Mouse (Mus musculus): Measurements from ENCODE around the gene Gm3752.
"Not testable (repeated sequence)": the region's sequence is repeated elsewhere in the genome, so short reads cannot be mapped to it uniquely, and the experiment has no call there.

Gm3752 gene

DNA sequence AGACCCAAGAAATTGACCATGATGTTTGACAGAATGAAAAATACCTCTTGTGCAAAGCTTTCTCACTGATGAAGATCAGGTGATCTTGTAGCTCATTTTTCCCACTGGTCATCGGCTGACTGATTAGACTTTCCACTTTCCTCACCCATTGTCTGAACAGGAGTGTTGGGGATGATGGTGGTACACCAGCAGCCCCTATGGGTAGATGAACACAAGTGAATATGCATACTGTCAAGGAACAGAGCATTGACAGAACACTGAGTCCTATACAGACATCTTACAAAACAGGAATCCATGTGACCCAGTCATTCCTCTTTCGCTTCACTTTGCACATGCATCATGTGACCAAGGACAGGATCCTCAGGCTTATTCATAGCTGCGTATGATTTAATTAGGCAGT is at the start of gene Gm3752:
Gene Gm3752 (minus strand): TSS at position 101 of the 400 bp plus-strand sequence.
- not testable (repeated sequence) for DNase-seq

DNA sequence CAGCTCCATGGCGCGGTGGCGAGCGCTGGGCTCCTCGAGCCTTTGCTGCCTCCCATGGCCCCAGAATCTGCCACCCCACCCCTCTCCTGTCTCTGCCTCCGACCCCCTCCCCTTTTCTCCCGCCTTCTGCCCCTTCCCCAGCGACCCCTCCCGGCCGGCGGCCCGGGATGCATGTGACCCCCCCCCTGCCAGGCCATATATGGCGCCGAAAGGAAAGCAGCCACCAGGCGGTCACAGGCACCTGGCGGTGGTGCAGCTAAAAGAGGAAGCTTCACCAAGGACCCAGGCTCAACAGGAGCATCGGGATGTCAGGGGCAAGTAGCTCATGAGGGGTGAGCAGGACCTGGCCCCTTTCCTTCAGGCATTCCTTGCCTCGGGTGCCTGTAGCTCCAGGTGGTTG is 5.2 kb upstream of the Gm3752 start:
- peak; percentile 1 for DNase-seq

DNA sequence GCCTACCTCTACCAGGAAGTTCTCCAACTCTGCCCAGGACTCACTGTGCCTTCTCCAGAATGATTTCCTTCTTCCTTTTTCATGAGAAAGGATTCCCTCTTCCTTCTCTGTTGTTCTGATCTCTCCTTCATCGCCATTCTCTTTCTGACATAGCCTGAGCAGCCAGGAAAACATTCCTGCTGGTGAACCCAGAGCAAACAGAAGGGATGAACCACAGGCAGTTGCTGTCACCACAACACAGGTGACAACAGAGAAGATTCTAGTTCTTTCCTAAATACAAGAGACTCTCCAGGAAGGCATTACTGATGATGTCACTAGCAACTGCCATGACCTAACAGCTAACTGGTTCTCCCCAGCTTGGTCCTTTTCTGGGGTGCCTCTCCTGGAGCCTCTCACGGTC is 32.7 kb downstream of the Gm3752 start, which contains the start of gene Gm3755:
Gene Gm3755 (minus strand): TSS at position 101 of the 400 bp plus-strand sequence.
- DNase-seq, result not testable (repeated sequence)

DNA sequence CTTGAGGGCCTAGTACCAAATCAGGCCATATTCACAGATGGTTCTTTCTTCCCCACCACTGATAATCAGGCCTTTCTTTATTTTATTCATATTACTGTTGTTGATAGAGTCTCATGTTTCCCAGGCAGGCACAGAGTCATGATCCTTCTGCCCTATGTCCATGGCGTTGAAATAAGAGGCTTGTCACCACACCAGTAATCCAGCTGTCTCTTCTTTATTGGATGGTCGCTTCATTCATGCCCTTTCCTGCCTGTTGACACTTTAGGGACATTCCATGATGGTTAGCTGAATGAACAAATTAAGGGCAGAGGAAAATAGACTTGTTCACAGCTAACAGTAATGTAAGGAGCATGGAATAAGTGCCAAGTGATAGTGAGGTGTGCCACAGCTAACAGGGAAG is 61.1 kb downstream of the Gm3752 start:
- DNase-seq, result not testable (repeated sequence)
